Mouse (Mus musculus) stomach, embryonic 16.5 days (tissue): Measurements from ENCODE around the gene Rnf41. TPM values are rescaled to one million over a fixed set of nuclear protein-coding genes. Genes with fewer than 3 reads are reported as not detected.

Source experiments
- ATAC-seq: fragments of 200-750 bp; cut with Nextera tagmentation; 2 replicates; pipeline ENCODE4 v1.8.0; 2017; ENCODE audit warnings: moderate number of reproducible peaks, moderate TSS enrichment; ENCODE audit not compliant: insufficient read depth, low FRiP score
- H3K27ac ChIP-seq: fragments of 300-500 bp; sonication (generic); 2 replicates; pipeline ENCODE4 v1.5.1; 2014; ENCODE audit warnings: low read length
- H3K27me3 ChIP-seq: fragments of 300-500 bp; sonication (generic); 2 replicates; pipeline ENCODE4 v1.6.1; 2014; ENCODE audit warnings: low read length, control low read depth, mixed read lengths; ENCODE audit not compliant: control insufficient read depth, insufficient read depth
- H3K36me3 ChIP-seq: fragments of 300-500 bp; sonication (generic); 2 replicates; pipeline ENCODE4 v1.6.1; 2014; ENCODE audit warnings: low read length; ENCODE audit not compliant: control insufficient read depth, insufficient read depth
- H3K4me1 ChIP-seq: fragments of 300-500 bp; sonication (generic); 2 replicates; pipeline ENCODE4 v1.6.1; 2014; ENCODE audit warnings: low read length, control low read depth, mixed read lengths; ENCODE audit not compliant: control insufficient read depth, insufficient read depth
- H3K4me2 ChIP-seq: fragments of 300-500 bp; sonication (generic); 2 replicates; pipeline ENCODE4 v1.6.1; 2014; ENCODE audit warnings: low read depth, low read length, mixed read lengths
- H3K4me3 ChIP-seq: fragments of 300-500 bp; sonication (generic); replicated peaks from 2 replicates; pipeline ENCODE4 v1.5.1; 2014; ENCODE audit warnings: mild to moderate bottlenecking, low read length
- H3K9ac ChIP-seq: fragments of 300-500 bp; sonication (generic); 2 replicates; pipeline ENCODE4 v1.6.1; 2014; ENCODE audit warnings: low read length
- H3K9me3 ChIP-seq: fragments of 300-500 bp; sonication (generic); replicated peaks from 2 replicates; pipeline ENCODE4 v1.6.1; 2016; ENCODE audit warnings: low read length, control low read depth; ENCODE audit not compliant: control insufficient read depth
- WGBS: fragments of 180-500 bp; shearing (Covaris S2); extraction: QIAGEN DNeasy Blood & Tissue Kit; methylation state at CpG from one replicate; pipeline ENCODE4 v1.1.7; 2014; 5-methylcytosine and 5-hydroxymethylcytosine counted together
- polyA plus RNA-seq: library from polyadenylated mRNA; unstranded; fragments of >200 nt; fragmentation: Nextera tagmentation; extraction: Ambion mirVana; gene quantifications from 2 replicates; pipeline ENCODE4 v1.2.1, GENCODE M21; 2015

Gene Rnf41
- polyA plus RNA-seq, 1 experiment from 2014 or later, result 37.0 TPM

GRCm38 (mm10) chr10:128429052-128429451 lies 17.6 kb downstream of the Rnf41 start:
- no peak overlapping the region for H3K4me3 ChIP-seq
- no peak for ATAC-seq
- no peaks in the 10 kb centered on the region for H3K4me1 ChIP-seq
- H3K27ac ChIP-seq, result no peak overlapping the region
- H3K9me3 ChIP-seq, result no peaks in the 10 kb centered on the region
- H3K36me3 ChIP-seq, result peaks cover 4% of the 10 kb centered on the region; the same call in 1 of the 2 replicates
- no peaks in the 10 kb centered on the region for H3K27me3 ChIP-seq
- no peak overlapping the region for H3K4me2 ChIP-seq
- no peak overlapping the region for H3K9ac ChIP-seq
- 88% methylated on average over 5 of the region's 5 CpGs for WGBS

DNA sequence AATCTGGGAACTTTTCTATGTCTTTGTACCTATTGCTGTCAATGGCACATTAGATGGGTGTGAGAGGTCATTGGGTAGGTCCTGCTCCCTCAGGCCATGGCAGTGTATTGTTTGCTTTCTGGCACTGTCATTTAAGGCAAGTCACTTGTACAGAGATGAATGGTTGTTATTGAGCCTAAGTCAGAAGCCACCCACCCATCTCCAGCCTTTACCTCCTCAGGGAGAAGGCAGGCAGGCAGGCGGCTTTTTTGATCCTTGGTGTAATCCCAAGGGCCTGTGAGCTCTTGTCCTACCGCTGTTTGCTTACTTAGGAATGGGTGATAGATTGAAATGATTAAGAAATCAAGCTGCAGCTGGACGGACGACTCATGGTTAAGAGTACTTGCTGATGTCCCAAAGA lies 18.0 kb downstream of the Rnf41 start:
- no peak for ATAC-seq
- WGBS, result 69% methylated on average over 4 of the region's 4 CpGs

GRCm38 (mm10) chr10:128433417-128433816 lies 22.0 kb downstream of the Rnf41 start:
- no peak overlapping the region for H3K4me2 ChIP-seq
- no peaks in the 10 kb centered on the region for H3K9me3 ChIP-seq
- H3K4me3 ChIP-seq, result no peak overlapping the region
- no peaks in the 10 kb centered on the region for H3K27me3 ChIP-seq
- no peak for ATAC-seq
- H3K9ac ChIP-seq, result no peak overlapping the region
- no peaks in the 10 kb centered on the region for H3K4me1 ChIP-seq
- H3K27ac ChIP-seq, result no peak overlapping the region
- H3K36me3 ChIP-seq, result peaks cover 13% of the 10 kb centered on the region; the same call in 1 of the 2 replicates
- 92% methylated on average over 2 of the region's 2 CpGs for WGBS

More for the DNA sequence above, 18.0 kb downstream of the Rnf41 start:
- no peak overlapping the region for H3K4me2 ChIP-seq
- no peak overlapping the region for H3K9ac ChIP-seq
- no peaks in the 10 kb centered on the region for H3K27me3 ChIP-seq
- H3K27ac ChIP-seq, result no peak overlapping the region
- no peaks in the 10 kb centered on the region for H3K4me1 ChIP-seq
- no peak overlapping the region for H3K4me3 ChIP-seq
- no peaks in the 10 kb centered on the region for H3K9me3 ChIP-seq
- H3K36me3 ChIP-seq, result 0 out of 2 replicates have a peak, but pooled peaks cover 4% of the 10 kb centered on the region

- Histone ChIP-seq H3K9ac (no peak overlapping the region), H3K4me1 (no peaks in the 10 kb centered on the region), H3K4me2 (no peak overlapping the region), H3K4me3 (no peak overlapping the region), H3K36me3 (peaks cover 13% of the 10 kb centered on the region; the same call in 1 of the 2 replicates), H3K9me3 (no peaks in the 10 kb centered on the region), H3K27ac (no peak overlapping the region), H3K27me3 (no peaks in the 10 kb centered on the region)
- ATAC-seq, result no peak
- WGBS, result 77% methylated on average over 10 of the region's 10 CpGs
Observed at GRCm38 (mm10) chr10:128434681-128435080, 23.2 kb downstream of the Rnf41 start.

- Histone ChIP-seq H3K36me3 (peaks cover 13% of the 10 kb centered on the region; the same call in 1 of the 2 replicates), H3K4me3 (no peak overlapping the region), H3K9ac (no peak overlapping the region), H3K4me2 (no peak overlapping the region), H3K4me1 (no peaks in the 10 kb centered on the region), H3K27me3 (no peaks in the 10 kb centered on the region), H3K27ac (no peak overlapping the region), H3K9me3 (no peaks in the 10 kb centered on the region)
- 89% methylated on average over 17 of the region's 17 CpGs for WGBS
- ATAC-seq, result no peak
Observed at GRCm38 (mm10) chr10:128435186-128435823, 23.8 kb downstream of the Rnf41 start.

DNA sequence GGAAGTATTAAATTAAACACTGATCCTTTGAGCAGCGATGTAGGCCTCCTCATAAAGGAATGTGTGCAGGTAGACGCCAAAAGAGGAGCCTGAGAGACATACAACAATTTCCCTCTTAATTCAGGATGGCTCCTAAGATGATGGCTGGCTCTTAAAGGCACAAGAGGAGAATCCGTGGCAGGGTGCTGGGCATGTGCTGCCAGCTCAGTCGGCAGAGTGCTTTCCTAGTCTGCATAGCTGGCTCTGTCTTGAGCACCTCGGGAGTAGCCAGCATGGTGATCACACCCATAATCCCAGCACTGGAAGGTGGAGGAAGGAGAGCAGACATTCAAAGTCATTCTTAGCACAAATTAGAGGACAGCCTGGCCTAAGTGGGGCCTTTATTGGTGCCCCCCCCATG lies 24.4 kb downstream of the Rnf41 start:
- Histone ChIP-seq H3K4me1 (no peaks in the 10 kb centered on the region), H3K36me3 (peaks cover 18% of the 10 kb centered on the region; the same call in 1 of the 2 replicates), H3K4me2 (no peak overlapping the region), H3K4me3 (no peak overlapping the region), H3K27ac (no peak overlapping the region), H3K9ac (no peak overlapping the region), H3K9me3 (no peaks in the 10 kb centered on the region), H3K27me3 (no peaks in the 10 kb centered on the region)
- WGBS, result 85% methylated on average over 5 of the region's 5 CpGs
- no peak for ATAC-seq

DNA sequence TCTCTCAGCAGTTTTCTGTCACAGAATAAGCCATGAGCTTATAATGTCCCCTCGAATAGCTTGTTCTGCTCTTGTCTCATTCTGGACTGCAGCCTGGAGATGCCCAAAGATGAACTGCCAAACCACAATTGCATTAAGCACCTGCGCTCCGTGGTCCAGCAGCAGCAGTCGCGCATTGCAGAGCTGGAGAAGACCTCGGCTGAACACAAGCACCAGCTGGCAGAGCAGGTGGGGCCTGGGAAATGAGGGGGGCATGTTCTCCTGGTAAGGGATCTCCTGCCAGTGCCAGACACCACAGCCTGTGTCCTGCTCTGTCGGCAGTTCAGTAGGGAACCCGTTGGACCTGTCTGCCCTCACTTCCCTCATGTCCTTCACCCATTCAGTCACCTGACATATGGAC lies 24.9 kb downstream of the Rnf41 start:
- Histone ChIP-seq H3K4me1 (no peaks in the 10 kb centered on the region), H3K36me3 (peaks cover 19% of the 10 kb centered on the region; the same call in 1 of the 2 replicates), H3K27me3 (no peaks in the 10 kb centered on the region), H3K27ac (no peak overlapping the region), H3K9me3 (no peaks in the 10 kb centered on the region), H3K9ac (no peak overlapping the region), H3K4me3 (no peak overlapping the region), H3K4me2 (no peak overlapping the region)
- no peak for ATAC-seq
- WGBS, result 85% methylated on average over 8 of the region's 8 CpGs

GRCm38 (mm10) chr10:128438675-128439279 lies 27.3 kb downstream of the Rnf41 start:
- no peak for ATAC-seq
- Histone ChIP-seq H3K27ac (no peak overlapping the region), H3K4me3 (no peak overlapping the region), H3K27me3 (no peaks in the 10 kb centered on the region), H3K9ac (no peak overlapping the region), H3K36me3 (peaks cover 15% of the 10 kb centered on the region; the same call in 1 of the 2 replicates), H3K4me1 (no peaks in the 10 kb centered on the region), H3K4me2 (no peak overlapping the region), H3K9me3 (no peaks in the 10 kb centered on the region)
- WGBS, result 70% methylated on average over 10 of the region's 10 CpGs

DNA sequence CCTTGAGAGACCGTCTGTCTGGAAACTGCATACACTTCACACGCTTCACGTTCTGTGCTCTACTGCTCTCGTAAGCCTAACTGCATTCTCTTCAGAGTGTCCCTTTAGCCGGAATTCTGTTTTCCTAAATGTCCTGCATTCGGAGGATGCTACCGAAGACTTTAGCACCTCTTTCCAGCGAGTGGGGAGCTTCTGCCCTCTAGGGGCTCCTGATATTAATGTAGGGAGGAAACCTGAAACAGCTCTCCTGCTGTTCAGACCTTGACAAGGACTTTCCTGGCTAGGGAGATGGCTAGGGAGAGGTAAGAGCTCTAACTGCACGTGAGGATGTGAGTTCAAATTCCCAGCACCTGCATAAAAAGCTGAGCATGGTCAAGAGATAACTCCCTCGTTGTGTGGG lies 28.9 kb downstream of the Rnf41 start:
- H3K4me3 ChIP-seq, result no peak overlapping the region
- no peaks in the 10 kb centered on the region for H3K4me1 ChIP-seq
- H3K4me2 ChIP-seq, result no peak overlapping the region
- no peak overlapping the region for H3K9ac ChIP-seq
- no peaks in the 10 kb centered on the region for H3K27me3 ChIP-seq
- H3K36me3 ChIP-seq, result peaks cover 15% of the 10 kb centered on the region; the same call in 1 of the 2 replicates
- no peak for ATAC-seq
- H3K9me3 ChIP-seq, result no peaks in the 10 kb centered on the region
- WGBS, result 51% methylated on average over 10 of the region's 10 CpGs
- H3K27ac ChIP-seq, result no peak overlapping the region
